Mouse (Mus musculus) testis, adult 2 months (tissue): Measurements from ENCODE around the gene Snd1.

ENCODE experiments used
- CTCF ChIP-seq: fragments of 200-500 bp; IDR thresholded peaks from 2 replicates; pipeline ENCODE4 v1.5.1; 2012; ENCODE audit warnings: low read depth, mild to moderate bottlenecking, inconsistent platforms, low read length, moderate library complexity; ENCODE audit not compliant: control insufficient read depth, insufficient read depth, insufficient replicate concordance
- POLR2A ChIP-seq: fragments of 200-500 bp; IDR thresholded peaks from 2 replicates; pipeline ENCODE4 v1.6.1; 2012; ENCODE audit warnings: low read depth, mild to moderate bottlenecking, inconsistent platforms, low read length, moderate library complexity; ENCODE audit not compliant: control insufficient read depth

DNA sequence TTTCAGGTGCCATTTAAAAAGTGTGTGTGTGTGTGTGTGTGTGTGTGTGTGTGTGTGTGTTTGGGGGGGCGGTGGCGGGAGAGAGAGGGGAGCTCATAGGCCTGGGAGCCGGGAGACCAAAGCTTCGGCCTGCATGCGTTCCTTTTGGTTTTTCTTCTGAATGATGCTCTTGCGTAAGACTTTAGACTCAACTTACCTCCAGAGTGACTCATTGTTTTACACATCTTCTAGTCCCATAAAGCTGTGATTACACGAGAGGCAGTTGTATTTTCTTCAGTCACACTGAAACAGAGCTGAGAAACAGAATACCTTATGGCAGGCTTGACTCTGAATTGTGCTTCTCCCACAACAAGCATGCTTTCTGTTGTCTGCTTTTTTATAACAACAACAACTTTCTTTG lies 12.0 kb downstream of the Snd1 start:
- TF ChIP-seq CTCF = no peak
- TF ChIP-seq POLR2A = no peak
